Mouse (Mus musculus) forelimb bud, embryonic 11.5 days (tissue): ENCODE measurements at regions not wholly inside any gene's neighbourhood (a gene's known extent, or its start where the extent isn't known, plus 50 kb on each side); places are given as distances from the start of the nearest gene placed in this dataset.

Source experiments
- DNase-seq: peaks from one replicate; pipeline ENCODE4 v3.0.0-alpha.2; 2012; ENCODE audit warnings: low read depth, low spot score

DNA sequence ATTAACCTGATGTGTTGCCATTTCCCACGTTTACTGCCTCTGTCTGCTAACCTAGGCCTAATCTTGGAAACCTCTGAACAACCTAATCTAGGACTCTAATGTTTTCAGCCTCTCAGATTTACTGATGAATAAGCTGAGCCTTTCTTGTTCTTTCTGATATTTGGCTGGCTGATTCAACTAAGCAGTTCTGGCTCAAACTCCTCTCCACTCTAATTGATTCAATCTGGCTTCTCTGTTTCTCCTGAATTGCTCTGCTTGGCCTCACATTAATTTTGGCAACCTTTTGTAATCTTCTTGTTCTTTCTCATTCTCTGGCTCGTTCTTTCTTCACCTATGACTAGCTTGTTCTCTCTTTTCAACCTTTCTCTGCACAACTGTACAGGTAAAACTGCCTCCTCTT, 1561.2 kb upstream of the Zeb2 start:
- DNase-seq, result no peak

DNA sequence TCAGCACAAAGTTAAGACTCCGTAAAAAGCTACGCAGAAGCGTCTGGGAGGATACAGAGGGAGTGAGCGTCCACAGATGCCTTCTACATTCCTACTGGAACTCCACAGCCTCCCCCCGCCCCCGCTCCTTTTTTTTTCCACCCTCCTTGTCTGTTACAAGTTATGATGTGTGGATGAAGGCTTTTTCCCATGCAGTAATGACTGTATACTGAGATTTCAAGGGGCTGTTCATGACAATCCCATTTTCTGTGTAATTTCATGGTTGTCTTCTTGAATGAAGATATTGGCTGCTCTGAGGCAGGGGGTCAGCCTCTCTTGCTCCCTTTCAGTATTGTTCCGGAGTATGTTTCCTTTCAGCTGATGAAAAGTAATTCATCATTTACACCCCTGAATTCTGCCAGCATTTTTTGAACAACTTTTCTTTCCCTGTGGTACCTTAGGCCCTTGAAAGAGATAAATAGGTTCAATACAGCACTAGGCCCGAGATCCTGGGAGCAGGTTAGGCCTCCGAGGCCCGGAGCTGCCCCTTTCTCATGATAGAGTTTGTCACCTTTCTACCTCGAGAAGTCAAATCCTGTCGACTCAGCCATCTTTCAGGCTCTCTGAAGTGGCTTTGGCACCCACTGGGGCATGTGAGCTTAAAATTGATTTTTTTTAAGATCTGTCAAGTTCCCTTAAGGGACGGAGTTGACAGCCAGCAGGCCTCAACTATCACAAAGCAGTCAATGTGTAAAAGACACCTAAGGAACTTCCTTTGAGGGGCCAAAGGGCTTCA, 1552.5 kb upstream of the Zeb2 start:
- no peak for DNase-seq

DNA sequence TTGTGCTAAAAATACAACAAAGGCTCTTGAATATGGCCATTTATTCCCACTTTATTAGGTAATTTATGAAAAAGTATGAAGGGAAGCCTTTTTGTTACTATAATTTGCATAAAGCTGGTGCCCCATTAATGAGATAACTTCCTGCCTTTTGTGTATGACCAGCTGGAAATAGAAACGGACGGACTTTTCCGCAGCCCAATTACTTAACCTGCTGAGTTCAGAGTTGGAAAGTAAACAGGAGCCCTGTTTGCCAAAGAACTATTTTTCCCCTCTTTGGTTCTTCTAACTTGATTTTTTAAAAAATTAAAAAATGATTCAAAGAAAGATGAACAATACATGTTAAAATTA, 1549.8 kb upstream of the Zeb2 start:
- no peak for DNase-seq

DNA sequence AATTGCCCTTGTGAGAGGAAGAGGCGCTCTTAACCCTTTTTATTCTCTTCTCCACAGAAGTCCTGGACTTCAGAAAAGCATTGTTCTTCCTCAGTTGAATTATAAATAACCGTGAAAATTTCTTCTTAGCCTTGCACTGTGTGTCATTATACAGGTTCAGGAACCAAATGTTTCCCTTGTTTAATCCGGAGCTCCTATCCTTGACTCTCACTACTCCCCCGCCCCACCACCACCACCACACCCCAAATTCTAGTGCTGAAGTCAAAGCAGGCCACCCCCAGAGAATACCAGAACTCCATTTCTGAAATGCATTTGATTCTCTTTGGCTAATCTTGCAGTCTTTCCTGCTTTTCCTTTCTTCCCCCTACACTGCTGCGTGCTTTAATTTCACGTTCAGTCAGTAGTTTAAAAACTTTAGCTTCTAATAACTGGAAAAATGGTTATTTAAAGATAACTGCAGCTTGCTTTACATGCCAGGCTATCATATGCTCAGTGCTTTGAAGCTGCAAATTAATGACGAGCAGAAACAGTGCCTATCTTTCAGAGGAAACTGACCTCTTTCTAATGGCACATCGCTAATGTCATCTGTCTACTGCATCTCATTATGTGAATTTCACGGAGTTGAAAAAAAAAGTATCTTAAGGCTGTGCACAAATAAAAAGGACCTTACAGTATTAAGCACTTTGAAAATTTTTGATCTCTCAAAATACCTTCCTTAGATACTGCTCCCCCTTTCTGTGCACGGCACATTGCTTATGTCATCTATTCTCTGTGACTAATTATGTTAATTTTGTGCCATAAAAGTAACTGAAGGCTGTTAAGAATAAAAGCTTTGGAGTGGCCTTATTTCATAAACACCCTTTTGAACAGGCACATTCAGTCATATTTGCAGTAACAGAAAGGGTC, 1549.1 kb upstream of the Zeb2 start:
- DNase-seq, result no peak

DNA sequence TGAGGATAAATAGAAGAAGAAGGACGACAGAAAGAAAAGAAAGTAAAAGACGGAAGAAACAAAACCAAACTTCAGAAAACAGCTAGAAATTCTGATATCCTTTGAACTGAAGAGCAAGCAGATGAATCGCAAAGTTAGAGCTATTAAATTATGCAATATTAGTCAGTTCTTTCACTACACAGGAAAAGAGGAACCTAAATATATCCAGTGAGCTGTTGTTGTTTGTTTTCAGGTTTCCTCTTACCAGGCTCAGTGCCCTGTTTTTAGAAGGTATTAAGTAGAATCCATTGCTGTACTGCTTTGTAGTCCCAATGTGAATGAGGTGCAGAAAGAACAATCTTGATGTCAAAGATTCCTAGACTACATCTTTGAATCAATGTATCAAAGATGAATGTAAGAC, 1544.7 kb upstream of the Zeb2 start:
- no peak for DNase-seq

DNA sequence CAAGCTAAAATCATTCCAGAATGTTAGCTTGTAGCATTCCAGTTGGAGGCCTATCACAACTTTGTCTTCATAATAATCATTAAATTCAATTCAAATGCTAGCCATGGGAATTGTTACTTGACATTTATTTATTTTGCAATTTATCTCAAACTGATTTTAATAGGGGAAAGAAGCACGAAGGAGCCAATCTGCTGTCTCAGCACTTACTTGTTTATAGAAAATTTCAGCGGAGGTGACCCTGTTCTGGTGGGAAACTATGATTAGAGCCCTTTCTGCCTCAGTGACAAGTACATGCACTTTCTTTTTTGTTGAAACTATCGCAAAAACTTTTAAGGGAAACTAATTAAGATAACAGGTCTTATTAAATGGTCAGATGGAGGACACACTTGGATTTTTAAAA, 1543.4 kb upstream of the Zeb2 start:
- DNase-seq, result no peak

DNA sequence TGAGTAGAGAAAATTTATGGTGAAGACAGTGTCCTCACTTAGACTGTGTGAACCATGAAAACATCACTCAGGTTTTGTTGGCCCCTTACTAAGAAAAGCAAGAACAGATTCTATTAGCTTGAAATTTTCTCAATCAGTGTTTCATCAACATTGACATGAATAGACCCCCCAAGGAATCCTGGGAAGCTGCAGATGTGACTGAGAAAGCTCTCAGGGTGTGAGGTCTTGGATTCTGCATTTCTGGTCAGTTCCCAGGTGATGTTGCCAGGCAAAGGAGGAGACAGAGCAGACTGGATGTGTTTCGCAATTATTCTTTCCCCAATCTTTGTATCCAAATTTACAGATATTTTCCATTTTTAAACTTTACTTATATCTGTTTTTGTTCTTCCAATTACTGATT, 1538.1 kb upstream of the Zeb2 start:
- no peak for DNase-seq

DNA sequence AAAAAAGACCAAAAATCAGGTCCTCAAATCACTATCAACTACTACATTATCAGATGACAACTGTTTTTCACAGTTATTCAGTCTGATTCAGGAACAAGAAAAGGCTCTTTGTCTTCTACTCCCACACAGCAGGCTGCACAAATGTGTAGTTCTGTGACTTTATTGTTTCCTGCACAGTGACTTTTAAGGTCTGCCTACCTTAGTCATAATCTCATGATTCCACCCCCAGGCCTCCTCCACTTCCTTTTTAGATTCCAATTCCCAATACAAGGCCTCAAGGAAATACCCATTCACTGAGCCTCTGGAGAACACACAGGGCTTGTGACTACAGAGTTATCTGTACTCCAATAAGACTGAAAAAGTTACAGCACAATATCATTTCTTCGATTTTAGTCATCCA, 1535.4 kb upstream of the Zeb2 start:
- DNase-seq, result no peak

DNA sequence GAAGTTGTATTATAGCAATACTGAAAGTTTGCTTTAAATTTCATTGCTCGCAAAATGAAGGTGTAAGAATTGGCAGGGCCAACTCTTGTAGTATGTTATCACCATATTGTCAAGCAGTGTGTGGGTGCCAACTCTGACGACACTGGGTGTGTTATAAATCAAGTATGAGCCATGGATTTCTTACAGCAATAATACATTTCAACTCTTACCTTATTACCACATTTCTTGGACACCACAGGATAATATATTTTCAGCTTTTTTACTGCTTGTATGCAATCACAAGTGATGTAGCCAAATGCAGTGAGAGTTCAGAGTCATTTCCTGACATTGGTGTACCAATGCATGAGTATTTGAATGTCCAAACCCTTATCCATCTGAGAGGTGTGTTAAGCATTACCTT, 1529.2 kb upstream of the Zeb2 start:
- DNase-seq, result no peak

DNA sequence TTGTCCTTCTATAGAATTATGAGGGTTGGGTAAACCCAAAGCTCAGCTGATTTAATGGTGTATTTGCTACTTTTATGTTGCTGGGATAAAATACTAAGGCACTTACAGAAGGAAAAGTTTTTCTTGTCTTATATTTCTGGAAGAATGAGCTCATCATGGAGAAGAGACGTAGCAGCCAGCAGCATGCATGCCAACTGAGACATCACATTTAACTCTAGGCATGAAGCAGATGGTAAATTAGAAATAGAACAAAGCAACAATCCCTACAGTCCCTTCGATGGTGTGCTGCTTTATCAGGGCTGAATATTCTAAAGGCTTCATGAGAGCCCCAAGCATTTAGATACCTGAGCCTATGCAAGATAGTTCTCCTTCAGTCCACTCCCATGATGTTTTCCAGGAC, 1492.0 kb upstream of the Zeb2 start:
- no peak for DNase-seq

DNA sequence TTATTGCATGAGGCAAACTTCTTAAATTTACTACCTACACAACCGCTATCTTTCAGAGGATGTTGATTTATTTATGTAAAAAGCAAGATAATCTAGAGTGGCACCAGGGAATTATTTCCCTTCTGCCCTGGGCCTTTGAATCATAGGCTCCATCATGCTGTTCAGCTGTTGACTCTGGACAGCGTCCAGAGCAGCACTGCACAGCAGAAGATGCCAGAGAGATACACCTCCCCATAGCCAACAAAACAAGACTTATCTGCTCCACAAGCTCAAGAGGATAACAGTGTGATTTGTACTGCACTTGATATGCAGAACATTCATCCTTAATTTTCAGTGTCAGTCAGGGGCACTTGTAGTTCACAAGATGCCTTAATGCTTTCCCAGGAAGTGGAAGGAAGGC, 1464.6 kb upstream of the Zeb2 start:
- DNase-seq, result no peak

DNA sequence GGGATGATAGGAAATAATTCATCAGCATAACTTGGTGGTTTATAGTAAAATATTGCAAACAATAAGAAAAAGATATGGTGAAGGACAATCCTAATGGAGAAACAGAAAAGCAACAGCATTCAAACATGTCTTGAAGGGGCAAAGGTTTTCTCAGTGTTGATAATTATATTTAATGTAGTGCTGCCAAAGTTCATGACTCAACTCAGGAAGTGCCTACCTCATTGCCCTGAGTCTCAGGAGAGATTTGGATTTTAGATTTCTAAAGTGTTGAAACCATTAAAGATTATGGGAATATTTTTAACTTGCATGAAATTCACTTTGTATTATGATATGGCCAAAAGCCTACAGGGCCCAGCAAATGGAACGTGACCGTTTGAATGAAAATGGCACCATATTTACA, 1453.2 kb upstream of the Zeb2 start:
- DNase-seq, result no peak

DNA sequence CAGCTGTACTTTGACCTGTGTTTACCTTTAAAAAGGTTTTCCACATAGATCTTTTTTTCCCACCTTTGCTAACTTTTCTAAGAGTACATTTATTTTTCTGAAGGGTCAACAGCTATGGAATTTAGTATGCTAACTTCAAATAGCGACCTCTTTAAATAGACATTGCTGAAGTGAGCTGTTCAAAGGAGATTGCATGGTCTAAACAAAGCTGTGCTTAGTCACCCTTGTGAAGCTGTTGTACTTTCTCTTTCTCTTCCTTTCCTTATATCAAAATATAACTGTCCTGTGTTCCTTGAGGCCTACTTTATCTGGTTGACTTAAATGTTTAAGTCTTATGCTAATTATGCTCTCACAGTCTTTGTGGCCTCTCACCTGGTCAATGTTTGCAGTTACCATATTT, 1416.2 kb upstream of the Zeb2 start:
- no peak for DNase-seq

DNA sequence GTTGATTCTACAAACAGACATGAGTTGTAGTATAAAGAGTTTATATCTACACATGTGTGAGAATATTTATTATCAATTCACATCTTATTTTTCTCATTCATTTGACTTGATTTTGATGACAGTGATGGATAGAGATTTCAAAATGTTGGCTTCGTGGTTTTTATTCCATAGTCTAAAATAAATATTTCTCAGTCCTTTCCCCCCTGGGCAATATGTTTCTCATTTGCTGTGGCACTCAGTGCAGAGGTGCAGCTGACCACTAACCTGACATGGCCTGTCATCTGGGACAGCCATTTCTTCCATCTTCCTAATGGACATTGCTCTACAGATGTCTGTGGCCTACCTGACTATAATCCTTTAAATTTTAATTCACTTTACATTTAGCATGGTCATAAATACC, 1413.5 kb upstream of the Zeb2 start:
- no peak for DNase-seq

DNA sequence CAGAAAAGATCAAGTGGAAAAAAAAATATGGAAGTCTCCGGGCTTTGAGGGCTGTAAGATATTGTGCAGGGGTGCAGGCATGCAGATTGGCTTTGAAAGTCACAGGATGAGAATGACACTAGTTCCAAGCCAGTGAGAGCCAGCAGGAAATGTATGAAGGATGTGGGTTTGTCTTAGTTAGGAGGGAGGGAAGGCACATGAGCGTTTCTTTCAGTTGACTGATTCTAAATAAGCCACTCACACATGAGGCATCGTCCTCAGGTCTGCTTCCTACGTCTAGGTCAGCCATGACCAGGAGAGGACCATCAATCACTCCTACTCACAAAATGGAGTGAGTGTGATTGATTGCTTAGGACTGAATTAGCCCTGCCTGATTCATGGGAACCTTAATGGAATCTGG, 1408.0 kb upstream of the Zeb2 start:
- DNase-seq, result no peak

DNA sequence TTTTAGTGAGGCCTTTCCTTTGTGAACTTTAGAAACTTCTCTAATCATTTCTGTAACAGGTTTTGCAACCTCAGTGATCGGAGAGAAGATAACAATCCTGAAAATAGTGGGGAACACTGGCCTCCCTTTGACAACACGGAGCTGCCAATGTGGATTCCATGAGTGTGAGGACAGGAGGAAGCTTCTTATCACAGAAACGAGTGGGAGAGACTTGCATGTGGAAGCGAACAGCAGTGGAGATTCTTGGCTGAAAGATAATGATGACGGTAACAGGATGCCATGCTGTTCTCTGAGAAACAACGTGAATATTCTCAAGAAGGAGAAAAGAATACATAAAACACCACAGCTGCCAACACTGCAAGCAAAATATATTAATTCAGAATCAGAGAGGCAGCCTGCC, 1407.4 kb upstream of the Zeb2 start:
- DNase-seq, result no peak

DNA sequence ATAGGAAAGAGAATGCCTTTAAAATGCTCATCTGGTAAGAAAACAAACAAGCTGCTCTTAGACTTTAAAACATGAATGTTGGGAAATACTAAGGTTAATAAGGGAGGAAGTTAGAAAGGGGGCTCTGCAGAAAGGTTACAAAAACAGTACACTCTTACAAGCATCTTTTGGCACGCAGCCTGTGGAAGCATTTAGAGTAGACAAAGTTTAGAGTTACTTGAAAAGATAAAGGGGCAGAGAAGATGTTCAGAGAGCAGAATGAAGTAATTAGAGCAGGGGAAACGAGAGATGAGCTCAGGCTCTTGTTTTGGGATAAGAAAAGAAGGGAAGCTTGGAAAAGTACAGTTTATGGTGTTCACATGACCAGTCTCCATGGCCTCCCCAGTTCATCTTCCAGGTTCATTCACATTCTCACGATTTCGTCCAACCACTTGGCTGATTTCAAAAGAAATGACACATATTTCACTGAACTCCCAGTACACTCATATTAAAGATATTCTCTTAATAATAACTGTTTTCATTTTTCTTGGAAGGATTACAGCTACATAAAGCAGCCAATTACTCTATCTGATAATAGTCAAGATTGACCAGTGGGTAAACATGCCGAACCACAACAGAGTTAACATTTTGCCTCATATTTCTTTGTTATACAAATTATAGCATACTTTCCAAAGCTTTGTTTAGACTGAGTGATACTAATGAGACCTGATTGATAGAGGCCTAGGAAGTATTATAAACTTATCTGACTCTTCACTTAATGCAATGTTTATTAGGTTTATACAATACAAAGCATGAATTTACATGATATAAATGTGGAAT, 1404.2 kb upstream of the Zeb2 start:
- DNase-seq, result no peak

DNA sequence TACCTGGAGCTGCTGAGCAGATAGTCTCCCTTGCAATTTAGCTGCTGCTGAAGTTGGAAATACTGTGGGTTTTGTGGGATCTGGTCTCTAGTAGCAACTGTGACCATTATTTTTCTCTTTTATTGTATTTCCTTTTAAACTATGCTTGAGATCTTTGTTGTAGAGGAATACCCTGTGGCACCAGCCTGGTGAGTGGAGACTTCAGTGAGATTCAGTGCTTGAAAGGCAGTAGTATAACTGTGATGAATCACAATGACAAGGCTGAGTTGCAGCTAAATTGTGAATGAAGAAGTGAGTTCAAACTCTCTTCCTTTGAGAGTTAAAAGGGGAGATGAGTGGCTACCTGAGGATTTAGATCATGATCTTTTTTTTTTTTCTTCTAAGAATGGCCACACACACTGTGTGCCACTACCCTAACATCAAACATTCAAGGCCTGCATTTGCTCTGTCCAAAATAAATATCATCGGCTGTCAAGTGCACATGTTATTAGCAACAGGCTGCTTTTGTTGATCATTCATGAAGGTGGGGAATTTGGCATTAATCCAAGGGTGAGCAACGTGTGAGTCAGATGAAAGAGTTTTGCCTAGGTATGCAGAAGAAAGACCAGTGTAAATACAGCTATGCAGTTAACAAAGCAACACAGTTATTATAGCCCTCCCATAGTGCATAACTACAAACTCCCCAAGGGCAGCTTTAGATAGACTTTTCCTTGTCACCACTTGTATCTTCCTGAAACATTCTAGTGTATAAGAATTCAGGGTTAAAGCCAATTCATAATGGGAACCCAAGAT, 1395.2 kb upstream of the Zeb2 start:
- DNase-seq, result peak; percentile 4

DNA sequence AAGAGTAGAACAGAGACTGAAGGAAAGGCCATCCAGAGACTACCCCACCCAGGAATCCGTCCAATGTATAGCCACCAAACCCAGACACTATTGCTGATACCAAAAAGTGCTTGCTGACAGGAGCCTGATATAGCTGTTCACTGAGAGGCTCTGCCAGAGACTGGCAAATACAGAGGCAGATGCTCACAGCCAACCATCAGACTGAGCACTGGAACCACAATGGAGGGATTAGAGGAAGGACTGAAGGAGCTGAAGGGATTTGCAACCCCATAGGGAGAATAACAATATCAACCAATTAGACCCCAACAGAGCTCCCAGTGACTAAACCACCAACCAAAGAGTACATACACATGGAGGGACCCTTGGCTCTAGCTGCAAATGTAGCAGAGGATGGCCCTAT, 1389.8 kb upstream of the Zeb2 start:
- no peak for DNase-seq

DNA sequence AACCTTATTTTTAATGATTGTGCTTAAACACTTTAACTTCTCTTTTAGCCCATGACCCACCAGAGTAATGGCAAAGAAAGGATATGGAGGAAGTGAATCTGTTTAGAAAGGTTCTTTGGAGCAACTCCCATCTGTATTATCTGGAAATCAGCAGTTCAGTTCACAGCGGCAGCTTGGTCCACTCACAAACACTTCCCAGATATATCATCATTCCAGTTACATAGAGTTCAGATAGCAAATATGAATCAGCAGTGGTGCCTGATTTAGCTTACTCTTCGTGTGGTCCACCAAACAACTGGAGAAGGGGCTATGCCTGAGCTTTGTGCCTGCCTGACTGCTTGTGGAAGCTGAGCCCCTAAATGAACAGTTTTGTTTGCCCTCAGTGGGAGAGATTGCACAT, 1385.9 kb upstream of the Zeb2 start:
- DNase-seq, result no peak

DNA sequence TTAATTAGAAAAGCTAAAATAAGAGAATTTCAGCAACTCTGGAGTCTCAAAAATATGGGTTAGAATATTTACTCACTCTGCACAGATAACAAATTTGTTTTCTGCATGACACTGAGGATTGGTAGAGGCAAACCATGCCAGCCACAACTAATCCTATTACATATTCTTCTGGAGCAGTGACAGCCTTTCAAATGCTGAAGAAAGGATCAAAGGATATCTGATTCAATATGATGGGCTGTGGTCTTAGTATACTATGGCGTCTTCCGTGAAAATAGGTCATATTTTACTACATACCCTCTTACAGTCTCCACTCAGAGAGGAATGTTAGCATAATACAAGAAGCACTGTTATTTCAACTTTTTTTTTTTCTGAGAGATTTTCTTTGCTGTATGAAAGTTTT, 1375.1 kb upstream of the Zeb2 start:
- no peak for DNase-seq

DNA sequence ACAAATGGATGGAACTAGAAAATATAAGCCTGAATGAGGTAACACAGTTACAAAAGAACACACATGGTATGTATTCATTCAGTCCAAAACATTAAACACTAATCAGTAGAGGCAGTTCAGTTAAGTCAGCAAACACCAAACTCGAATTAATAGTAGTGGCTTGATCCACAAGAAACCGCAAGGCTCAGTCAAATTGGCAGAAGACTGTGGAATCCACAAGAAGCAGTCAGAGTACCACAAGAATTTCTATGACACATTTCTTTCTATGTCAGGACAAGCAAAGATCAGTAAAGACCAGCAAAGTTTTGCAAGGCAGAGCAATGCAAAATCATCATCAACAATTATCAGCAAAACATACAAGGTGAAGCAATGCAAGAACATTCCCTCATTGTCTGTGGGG, 1373.9 kb upstream of the Zeb2 start:
- no peak for DNase-seq
